Mouse (Mus musculus): ENCODE results near the gene Plod2.

Gene Plod2

GRCm38 (mm10) chr9:92601551-92601950 is 59.5 kb downstream of the Plod2 start:
- no peak for DNase-seq (ENCODE audit: low spot score)

DNA sequence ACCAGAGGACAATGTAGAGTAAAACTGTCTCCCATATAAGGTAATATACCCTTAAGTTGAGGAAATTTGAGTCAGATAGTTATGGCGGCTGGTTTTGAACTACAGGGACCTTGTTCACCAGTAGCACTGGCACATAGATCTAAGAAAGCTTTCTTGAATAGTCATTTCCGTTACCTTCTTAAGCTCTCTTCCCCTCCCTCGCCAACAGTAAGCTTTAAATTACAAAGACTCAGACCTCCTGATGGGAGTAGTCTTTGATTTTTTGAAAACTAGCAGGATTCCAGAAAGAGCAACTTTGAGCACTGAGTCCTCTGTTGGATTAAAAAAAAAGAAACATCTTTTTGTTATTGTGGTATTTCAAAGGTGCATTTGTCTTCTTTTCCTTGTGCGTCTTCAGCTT is 61.5 kb downstream of the Plod2 start:
- DNase-seq (ENCODE audit: low spot score): no peak

- DNase-seq (ENCODE audit: low spot score): peak; percentile 78
Observed at GRCm38 (mm10) chr9:92610628-92611267, 68.7 kb downstream of the Plod2 start.

DNA sequence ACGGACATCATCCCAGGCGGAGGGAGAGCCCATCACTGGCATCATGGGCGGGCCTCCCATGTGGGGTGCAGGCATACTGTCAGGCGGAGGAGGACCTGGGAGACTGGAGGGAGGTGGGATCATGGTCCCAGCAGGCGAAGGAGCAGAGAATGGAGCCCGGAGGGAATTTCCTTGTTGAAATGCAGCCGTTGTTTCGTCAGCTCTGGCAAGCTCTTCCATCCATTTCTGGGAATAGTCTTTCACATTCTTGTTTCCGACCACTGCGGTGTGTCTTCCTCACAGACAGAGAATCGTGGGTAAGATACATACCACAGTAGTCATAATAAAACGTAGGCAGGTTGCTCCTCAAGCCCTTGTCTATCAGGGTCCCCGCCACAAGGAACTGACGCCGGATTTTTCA is 70.6 kb downstream of the Plod2 start:
- DNase-seq (ENCODE audit: low spot score): no peak

GRCm38 (mm10) chr9:92613206-92613605 is 71.2 kb downstream of the Plod2 start:
- DNase-seq (ENCODE audit: low spot score): peak; percentile 20

GRCm38 (mm10) chr9:92616418-92616817 is 74.4 kb downstream of the Plod2 start:
- no peak for DNase-seq (ENCODE audit: low spot score)

DNA sequence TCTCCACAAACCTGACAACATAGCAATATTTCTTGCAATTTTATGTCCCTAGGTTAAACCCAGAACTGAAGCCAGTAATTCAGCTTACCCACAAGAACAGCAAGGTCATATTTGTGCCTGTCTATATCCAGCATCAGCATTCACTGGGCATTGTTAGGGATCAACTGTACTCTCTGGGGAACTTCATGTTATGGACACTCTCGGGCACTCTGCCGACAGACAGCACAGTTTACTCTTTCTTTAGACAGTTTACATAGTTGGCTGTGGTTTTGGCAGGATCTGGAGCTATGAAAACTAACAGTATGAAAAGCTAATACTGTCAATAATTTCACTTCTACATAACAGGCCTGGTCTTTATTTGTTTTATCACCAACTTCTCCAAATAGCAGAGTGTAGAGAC is 75.4 kb downstream of the Plod2 start:
- DNase-seq (ENCODE audit: low spot score): peak; percentile 18

- no peak for DNase-seq (ENCODE audit: low spot score)
Observed at GRCm38 (mm10) chr9:92620088-92620487, 78.1 kb downstream of the Plod2 start.

DNA sequence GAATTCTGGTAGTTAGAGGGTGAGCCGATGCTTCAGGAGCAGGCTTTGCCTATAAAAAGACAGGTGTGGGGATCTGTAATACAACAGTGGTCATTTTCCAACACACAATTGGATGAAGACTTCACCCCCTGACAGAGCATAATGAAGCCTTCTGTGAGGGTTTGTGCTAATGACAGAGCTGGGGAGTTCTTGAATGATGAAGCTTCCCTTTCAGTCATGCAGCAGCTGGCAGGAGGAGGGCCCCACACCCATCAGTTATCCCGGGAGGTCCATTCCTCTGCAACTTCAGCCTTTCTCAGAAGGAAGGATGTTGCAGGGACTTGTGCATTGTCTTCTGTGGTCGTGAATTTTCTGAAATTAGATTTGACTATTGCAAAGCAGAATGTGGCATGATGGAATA is 79.2 kb downstream of the Plod2 start:
- no peak for DNase-seq (ENCODE audit: low spot score)

DNA sequence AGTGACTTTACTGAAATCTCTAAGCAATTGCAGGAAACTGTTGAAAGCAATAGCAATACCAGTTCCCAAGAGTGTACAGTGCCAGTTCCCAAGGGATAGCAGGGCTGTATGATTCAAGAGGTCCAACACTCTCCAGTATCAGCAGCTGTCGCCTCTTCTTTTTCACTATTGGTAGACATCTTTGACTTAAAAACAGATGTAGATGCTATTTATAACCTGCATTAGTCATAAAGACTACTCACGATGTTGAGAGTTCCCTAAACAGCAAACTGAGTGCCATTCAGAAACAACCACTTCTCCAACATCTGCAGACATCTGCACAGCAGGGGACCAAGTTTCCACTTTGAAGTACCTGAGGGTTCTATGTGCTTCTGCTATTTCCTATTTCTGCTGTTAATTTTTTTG is 79.9 kb downstream of the Plod2 start:
- peak; percentile 14 for DNase-seq (ENCODE audit: low spot score)

- no peak for DNase-seq (ENCODE audit: low spot score)
Observed at GRCm38 (mm10) chr9:92634792-92635191, 92.8 kb downstream of the Plod2 start.

DNA sequence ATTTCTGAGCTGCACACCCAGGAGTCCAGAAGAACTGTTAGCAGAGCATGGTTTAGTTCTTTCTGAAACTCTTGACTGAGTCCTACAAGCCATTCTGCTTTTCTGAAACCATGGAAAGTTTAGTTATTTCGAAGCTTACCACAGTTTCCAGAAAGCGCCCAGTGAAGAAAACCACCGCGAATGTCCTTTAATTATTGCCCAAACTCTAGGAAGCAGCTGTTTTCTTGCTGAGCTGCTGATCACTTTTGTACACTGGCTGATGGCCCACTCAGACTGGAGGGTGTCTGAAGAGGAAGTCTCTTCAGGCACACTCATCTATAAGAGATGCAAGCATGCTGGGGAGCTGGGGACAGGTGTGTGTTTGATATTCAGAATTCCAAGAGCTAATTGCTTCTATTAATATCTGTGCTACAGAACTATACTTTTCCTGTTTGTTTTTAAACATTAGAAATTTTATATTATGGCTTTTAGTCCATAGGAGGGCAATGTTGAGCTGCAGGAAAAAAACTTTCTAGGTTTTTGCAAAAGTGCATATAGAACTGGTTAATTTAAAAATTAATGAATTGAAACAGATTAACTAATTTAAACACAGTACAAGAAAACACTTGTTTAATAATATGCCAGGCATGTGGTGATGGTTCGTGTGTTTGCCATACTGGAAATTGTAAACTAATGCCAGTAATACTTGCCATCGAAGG is 97.3 kb downstream of the Plod2 start:
- DNase-seq (ENCODE audit: low spot score): no peak

DNA sequence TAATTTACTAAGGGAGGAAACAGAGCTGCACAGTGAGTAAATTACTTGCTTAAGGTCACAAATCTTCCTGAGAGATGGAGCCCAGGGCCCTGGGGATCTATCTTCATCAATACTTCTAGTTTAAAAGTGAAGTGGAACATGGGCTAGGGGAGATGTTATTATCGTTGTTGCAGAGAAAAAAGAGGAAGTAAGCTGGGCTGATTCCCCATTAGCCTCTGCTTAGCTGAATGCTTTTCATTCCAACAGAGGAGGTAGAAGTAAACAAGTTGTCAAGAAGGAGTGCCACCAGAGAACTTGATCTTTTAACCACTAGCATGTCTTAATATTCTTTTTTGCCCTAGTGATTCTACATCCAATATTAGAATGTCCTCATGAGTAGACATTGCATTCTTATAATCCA is 99.7 kb downstream of the Plod2 start:
- no peak for DNase-seq (ENCODE audit: low spot score)
